Mouse (Mus musculus) liver, adult 2 months (tissue): Measurements from ENCODE around the gene Ldhc. TPM values are rescaled to one million over a fixed set of nuclear protein-coding genes. Genes with fewer than 3 reads are reported as not detected.
A peak's percentile ranks its signal among the peaks of the same experiment; 100 is the strongest.

Experiments
- DNase-seq: peaks from one replicate; pipeline ENCODE4 v3.0.0-alpha.2; 2011; ENCODE audit warnings: low read depth, low spot score; ENCODE audit errors: extremely low read depth
- H3K27ac ChIP-seq: fragments of 200-500 bp; replicated peaks from 2 replicates; pipeline ENCODE4 v1.5.1; 2012; ENCODE audit warnings: low read depth, mild to moderate bottlenecking, control low read depth, inconsistent platforms, low read length; ENCODE audit not compliant: insufficient read depth
- H3K27me3 ChIP-seq: fragments of 200-500 bp; 2 replicates; pipeline ENCODE4 v1.6.1; 2012; ENCODE audit warnings: mild to moderate bottlenecking, moderate library complexity, low read length, inconsistent platforms; ENCODE audit not compliant: control insufficient read depth, insufficient read depth
- H3K36me3 ChIP-seq: fragments of 200-500 bp; 2 replicates; pipeline ENCODE4 v1.6.1; 2012; ENCODE audit warnings: low read length, inconsistent platforms; ENCODE audit not compliant: control insufficient read depth, insufficient read depth
- H3K4me1 ChIP-seq: fragments of 200-500 bp; 2 replicates; pipeline ENCODE4 v1.6.1; 2011; ENCODE audit warnings: low read length; ENCODE audit not compliant: control insufficient read depth, insufficient read depth
- H3K4me3 ChIP-seq: fragments of 200-500 bp; 2 replicates; pipeline ENCODE4 v1.5.1; 2011; ENCODE audit warnings: low read depth, mild to moderate bottlenecking, control low read depth, low read length, moderate library complexity; ENCODE audit not compliant: insufficient read depth
- H3K79me2 ChIP-seq: fragments of 200-500 bp; 2 replicates; pipeline ENCODE4 v1.6.1; 2012; ENCODE audit warnings: inconsistent platforms, mild to moderate bottlenecking, low read length, moderate library complexity; ENCODE audit not compliant: control insufficient read depth, insufficient read depth
- H3K9ac ChIP-seq: fragments of 200-500 bp; 2 replicates; pipeline ENCODE4 v1.6.1; 2012; ENCODE audit warnings: low read depth, mild to moderate bottlenecking, control low read depth, inconsistent platforms, low read length
- CTCF ChIP-seq: fragments of 200-500 bp; IDR thresholded peaks from 2 replicates; pipeline ENCODE4 v1.5.1; 2011; ENCODE audit warnings: low read depth, low read length, control low read depth
- POLR2A ChIP-seq: fragments of 200-500 bp; IDR thresholded peaks from 2 replicates; pipeline ENCODE4 v1.6.1; 2011; ENCODE audit warnings: low read length, control low read depth; ENCODE audit not compliant: insufficient read depth; ENCODE audit errors: extremely low read depth
- WGBS: fragments of 180-500 bp; shearing (Covaris S2); methylation state at CpG from one replicate; pipeline ENCODE4 v1.1.7; 2018; 5-methylcytosine and 5-hydroxymethylcytosine counted together
- polyA plus RNA-seq: library from polyadenylated mRNA; depleted of rRNA; stranded (reverse); fragments of >200 nt; gene quantifications from 2 replicates; pipeline ENCODE4 v1.2.3, GENCODE M21; 2012
- total RNA-seq: library from RNA; depleted of rRNA; stranded (reverse); fragments of >200 nt; gene quantifications from 2 replicates; pipeline ENCODE4 v1.2.3, GENCODE M21; 2014

The Ldhc gene
- total and polyA plus RNA-seq, 2 experiments: not detected

DNA sequence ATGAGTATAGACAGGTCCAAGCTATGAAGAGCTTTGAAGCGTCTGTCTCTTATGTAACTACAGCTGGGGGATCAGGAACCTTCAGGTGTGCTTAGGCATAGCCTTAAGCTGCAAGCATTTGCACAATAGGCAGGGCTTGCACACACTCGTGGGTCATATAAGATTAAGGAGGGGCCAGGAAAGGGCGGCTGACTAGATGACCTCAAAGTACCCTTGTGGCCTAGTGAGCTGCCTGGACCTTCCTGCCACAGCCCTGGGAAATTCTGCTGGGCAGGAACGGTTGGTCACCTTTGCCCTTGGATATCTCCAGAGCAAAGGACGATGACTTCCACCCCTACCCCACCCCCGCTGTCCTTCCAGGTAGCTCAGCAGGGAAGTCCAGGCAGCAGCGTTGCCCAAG lies 21.6 kb upstream of the Ldhc start:
- H3K79me2 ChIP-seq: no peaks in the 10 kb centered on the region
- H3K27ac ChIP-seq: peak overlapping the region; percentile 84
- peaks cover 28% of the 10 kb centered on the region for H3K4me1 ChIP-seq
- no peaks in the 10 kb centered on the region for H3K36me3 ChIP-seq
- DNase-seq: peak; percentile 92
- 8% methylated on average over 7 of the region's 7 CpGs for WGBS
- no peak overlapping the region for H3K9ac ChIP-seq
- TF ChIP-seq POLR2A: no peak
- H3K4me3 ChIP-seq: no peak overlapping the region
- no peaks in the 10 kb centered on the region for H3K27me3 ChIP-seq

DNA sequence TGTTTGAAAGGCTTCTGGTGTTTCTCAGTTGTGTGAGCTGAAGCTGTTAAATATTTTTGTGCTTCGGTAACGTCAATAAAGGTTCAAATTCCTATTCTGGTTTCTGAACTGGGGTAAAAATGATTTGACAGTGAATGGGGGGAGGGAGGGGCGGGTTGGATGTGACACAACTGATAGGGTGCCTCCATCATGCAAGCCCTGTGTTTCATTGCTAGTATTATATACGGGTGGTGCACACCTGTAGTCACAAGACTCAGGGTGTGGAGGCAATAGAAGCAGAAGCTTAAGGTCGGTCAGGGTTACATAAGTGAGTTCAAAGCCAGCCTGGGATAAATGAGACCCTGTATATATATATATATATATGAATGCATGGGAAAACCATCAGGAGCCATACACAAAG lies 21.1 kb upstream of the Ldhc start:
- DNase-seq: no peak
- H3K4me1 ChIP-seq: peaks cover 31% of the 10 kb centered on the region
- H3K27ac ChIP-seq: peak overlapping the region; percentile 84
- no peak overlapping the region for H3K9ac ChIP-seq
- WGBS: 29% methylated on average over 5 of the region's 5 CpGs
- H3K79me2 ChIP-seq: no peaks in the 10 kb centered on the region
- no peak for TF ChIP-seq CTCF
- TF ChIP-seq POLR2A: no peak
- no peak overlapping the region for H3K4me3 ChIP-seq
- H3K36me3 ChIP-seq: no peaks in the 10 kb centered on the region
- H3K27me3 ChIP-seq: no peaks in the 10 kb centered on the region

DNA sequence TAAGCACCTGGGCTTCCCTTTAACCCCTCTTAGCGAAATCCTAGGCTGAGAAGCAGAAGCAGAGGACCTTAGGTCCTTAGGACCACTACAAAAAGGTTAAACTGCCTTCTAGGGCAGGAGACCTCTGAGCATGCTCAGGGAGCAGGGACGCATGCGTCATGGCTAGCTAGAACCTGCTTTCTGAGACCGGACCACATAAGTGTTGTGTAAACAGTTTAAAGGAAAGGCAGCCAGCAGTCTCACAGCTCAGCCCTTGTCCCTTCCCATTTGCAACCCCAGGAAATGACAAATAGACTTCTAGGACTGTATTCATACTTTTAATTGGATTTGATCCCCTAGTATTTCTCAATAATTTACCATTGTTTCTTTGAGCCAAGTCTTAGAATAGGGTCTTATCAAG lies 20.7 kb upstream of the Ldhc start:
- peak; percentile 66 for DNase-seq
- H3K27ac ChIP-seq: peak overlapping the region; percentile 76
- 42% methylated on average over 4 of the region's 4 CpGs for WGBS
- no peaks in the 10 kb centered on the region for H3K79me2 ChIP-seq
- H3K9ac ChIP-seq: no peak overlapping the region
- H3K4me3 ChIP-seq: no peak overlapping the region
- no peaks in the 10 kb centered on the region for H3K27me3 ChIP-seq
- peaks cover 34% of the 10 kb centered on the region for H3K4me1 ChIP-seq
- no peak for TF ChIP-seq CTCF
- no peaks in the 10 kb centered on the region for H3K36me3 ChIP-seq

DNA sequence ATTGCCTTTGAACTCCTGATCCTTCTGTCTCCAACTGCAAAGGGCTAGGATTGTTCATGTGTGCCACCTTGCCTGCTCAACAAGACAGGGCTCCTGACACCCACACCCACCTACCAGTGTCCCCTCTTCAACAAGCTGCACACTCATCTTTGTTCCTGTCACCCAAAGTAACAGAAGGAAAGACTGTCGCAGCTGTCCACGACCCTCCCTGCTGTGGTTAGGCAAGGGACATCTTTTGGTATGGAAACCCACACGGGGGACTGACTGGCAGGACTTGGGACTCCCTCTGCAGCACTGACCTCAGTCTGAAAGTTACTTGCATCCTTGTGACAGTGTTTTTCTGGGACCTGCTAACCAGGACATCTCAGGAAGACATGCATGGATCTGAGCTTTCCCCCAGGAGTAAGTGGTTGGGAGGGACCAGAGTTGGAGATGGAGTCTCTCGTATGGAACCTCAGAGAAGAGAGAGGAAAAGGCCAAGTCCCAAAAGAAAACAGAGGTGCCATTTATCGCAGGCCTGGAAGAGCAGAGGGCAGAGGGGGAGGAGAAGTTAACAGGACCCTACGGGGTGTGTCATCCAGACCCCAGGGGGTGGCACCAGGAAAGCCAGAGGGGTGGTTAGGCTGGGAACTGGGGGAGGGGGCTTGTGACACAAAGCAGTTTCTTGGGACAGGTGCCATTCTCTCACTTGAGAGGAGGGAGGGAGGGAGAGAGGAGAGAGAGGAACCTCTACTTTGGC lies 20.0 kb upstream of the Ldhc start, which contains the start of gene Ldha:
TSS of gene Ldha (plus strand) at position 689 of the 739 bp plus-strand sequence.
- peaks cover 34% of the 10 kb centered on the region for H3K4me1 ChIP-seq
- TF ChIP-seq CTCF (no peak), POLR2A (no peak)
- no peak for DNase-seq
- H3K4me3 ChIP-seq: no peak within 1 kb of the TSS
- peaks cover 3% of the 10 kb centered on the region; the same call in 1 of the 2 replicates for H3K79me2 ChIP-seq
- 74% methylated on average over 6 of the region's 6 CpGs for WGBS
- H3K36me3 ChIP-seq: no peaks in the 10 kb centered on the region
- peak within 1 kb of the TSS; percentile 76 for H3K27ac ChIP-seq
- H3K9ac ChIP-seq: no peak within 1 kb of the TSS
- no peaks in the 10 kb centered on the region for H3K27me3 ChIP-seq

DNA sequence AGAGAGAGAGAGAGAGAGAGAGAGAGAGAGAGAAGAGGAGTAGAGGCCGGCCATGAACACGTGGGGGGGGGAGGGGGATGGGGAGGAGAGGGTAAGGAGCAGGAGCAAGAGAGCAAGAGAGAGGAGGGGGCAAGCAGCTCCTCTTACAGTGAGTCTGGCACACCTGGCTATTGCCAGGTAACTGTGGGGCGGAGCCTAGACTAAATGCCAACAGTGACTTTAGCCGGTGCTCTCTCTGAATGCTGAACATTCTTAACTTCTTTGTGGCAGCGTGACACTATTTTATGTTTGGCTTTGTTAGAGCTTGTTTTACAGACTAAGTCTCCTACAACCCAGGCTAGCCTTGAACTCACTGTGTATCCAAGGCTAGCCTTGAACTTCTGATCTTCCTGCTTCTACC lies 18.7 kb upstream of the Ldhc start:
- no peaks in the 10 kb centered on the region for H3K36me3 ChIP-seq
- H3K9ac ChIP-seq: no peak overlapping the region
- peaks cover 11% of the 10 kb centered on the region; the same call in 1 of the 2 replicates for H3K79me2 ChIP-seq
- peaks cover 34% of the 10 kb centered on the region for H3K4me1 ChIP-seq
- TF ChIP-seq CTCF: no peak
- no peak for TF ChIP-seq POLR2A
- no peak overlapping the region for H3K27ac ChIP-seq
- DNase-seq: no peak
- 48% methylated on average over 5 of the region's 5 CpGs for whole genome bisulfite sequencing
- no peak overlapping the region for H3K4me3 ChIP-seq
- H3K27me3 ChIP-seq: no peaks in the 10 kb centered on the region

DNA sequence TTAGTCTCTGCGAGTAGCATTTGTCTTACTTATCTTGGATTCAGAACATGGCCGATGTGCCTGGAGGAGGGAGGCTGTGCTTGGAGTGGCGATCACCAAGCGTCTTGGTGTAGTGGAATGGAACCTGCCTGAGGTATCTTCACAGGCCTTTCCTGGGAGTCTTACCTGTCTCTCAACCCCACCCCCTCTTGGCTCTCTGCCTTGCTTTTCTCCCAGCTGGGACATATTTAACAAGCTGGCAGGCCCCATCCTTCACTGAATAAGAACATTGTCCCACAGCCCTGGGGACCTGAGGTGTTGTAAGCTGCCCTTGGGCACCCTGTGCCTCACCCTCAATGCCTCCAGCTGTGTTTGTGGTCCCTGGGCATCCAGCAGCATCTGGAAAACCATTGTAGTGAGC lies 17.4 kb upstream of the Ldhc start:
- Histone ChIP-seq H3K27me3 (no peaks in the 10 kb centered on the region), H3K27ac (peak overlapping the region; percentile 24), H3K4me1 (peaks cover 37% of the 10 kb centered on the region), H3K36me3 (peaks cover 8% of the 10 kb centered on the region), H3K79me2 (peaks cover 11% of the 10 kb centered on the region; the same call in 1 of the 2 replicates), H3K9ac (no peak overlapping the region), H3K4me3 (no peak overlapping the region)
- TF ChIP-seq CTCF (no peak), POLR2A (no peak)
- 63% methylated on average over 4 of the region's 4 CpGs for WGBS
- DNase-seq: no peak
